Mouse (Mus musculus) regulatory T cell (primary cell): Measurements from ENCODE around the gene Gm36210.

Source experiments
- in situ Hi-C: fragments of 300-600 bp; cut with MboI, MseI; formaldehyde crosslinking; loops from one replicate; pipeline ENCODE4 v1.15.1; 2025; ENCODE audit warnings: high pct_unique_total_duplicates

The Gm36210 gene

GRCm38 (mm10) chr7:4923586-4924364, 17.5 kb upstream of the Gm36210 start:
- in situ Hi-C loops = no loop called here

- in situ Hi-C loops = no loop called here
Measured at GRCm38 (mm10) chr7:4922931-4923565, 16.7 kb upstream of the Gm36210 start.

GRCm38 (mm10) chr7:4922508-4922907, 16.2 kb upstream of the Gm36210 start:
- in situ Hi-C loops = no loop called here

- in situ Hi-C loops = no loop called here
Measured at GRCm38 (mm10) chr7:4921824-4922482, 15.6 kb upstream of the Gm36210 start, which contains the start of gene Nat14. Nat14 (plus strand) TSS chr7:4922028.

- in situ Hi-C loops = no loop called here
Measured at GRCm38 (mm10) chr7:4920976-4921823, 14.9 kb upstream of the Gm36210 start.

GRCm38 (mm10) chr7:4920496-4920895, 14.2 kb upstream of the Gm36210 start:
- in situ Hi-C loops = no loop called here

- in situ Hi-C loops = no loop called here
Measured at GRCm38 (mm10) chr7:4919971-4920370, 13.7 kb upstream of the Gm36210 start.

GRCm38 (mm10) chr7:4919096-4919495, 12.8 kb upstream of the Gm36210 start:
- in situ Hi-C loops = no loop called here

- in situ Hi-C loops = no loop called here
Measured at GRCm38 (mm10) chr7:4918681-4919080, 12.4 kb upstream of the Gm36210 start.

- in situ Hi-C loops = no loop called here
Measured at GRCm38 (mm10) chr7:4917494-4917893, 11.2 kb upstream of the Gm36210 start.

- in situ Hi-C loops = no loop called here
Measured at GRCm38 (mm10) chr7:4915669-4916416, 9.5 kb upstream of the Gm36210 start.

GRCm38 (mm10) chr7:4915007-4915665, 8.8 kb upstream of the Gm36210 start, which contains the start of gene Zfp628:
Zfp628 (plus strand) TSS chr7:4915217.
- in situ Hi-C loops = no loop called here

- in situ Hi-C loops = no loop called here
Measured at GRCm38 (mm10) chr7:4912248-4912647, 5.9 kb upstream of the Gm36210 start.

- in situ Hi-C loops = no loop called here
Measured at GRCm38 (mm10) chr7:4911561-4911960, 5.2 kb upstream of the Gm36210 start.

GRCm38 (mm10) chr7:4902404-4902803, 3.9 kb downstream of the Gm36210 start:
- in situ Hi-C loops = no loop called here

- in situ Hi-C loops = no loop called here
Measured at GRCm38 (mm10) chr7:4901171-4901570, 5.1 kb downstream of the Gm36210 start.

GRCm38 (mm10) chr7:4900523-4900851, 5.8 kb downstream of the Gm36210 start:
- in situ Hi-C loops = no loop called here

- in situ Hi-C loops = no loop called here
Measured at GRCm38 (mm10) chr7:4899649-4900522, 6.4 kb downstream of the Gm36210 start.

- in situ Hi-C loops = no loop called here
Measured at GRCm38 (mm10) chr7:4898851-4899648, 7.3 kb downstream of the Gm36210 start.
